Mouse (Mus musculus): Measurements from ENCODE around the gene Snapc3. TPM values are rescaled to one million over a fixed set of nuclear protein-coding genes. Genes with fewer than 3 reads are reported as not detected.

The Snapc3 gene
- polyA plus RNA-seq (2014; fragmentation: Nextera tagmentation; extraction: Ambion mirVana): 40.3 and 43.1 TPM in 2 replicates

GRCm38 (mm10) chr4:83417160-83417819 is at the start of gene Snapc3:
Gene Snapc3, plus strand, starts transcription at chr4:83417724.
- peak within 1 kb of the TSS; percentile 81 for H3K27ac ChIP-seq (replicated peaks; ENCODE audit: low read depth, low read length)
- H3K27me3 ChIP-seq (replicated peaks; ENCODE audit: control insufficient read depth, insufficient read depth, low read length): no peaks in the 10 kb centered on the region
- DNase-seq (ENCODE audit: low spot score) (peak; percentile 98), ATAC-seq (ENCODE audit: low read depth) (peak; percentile 100)
- WGBS: under 1% methylated on average over 28 of the region's 41 CpGs
- peak within 1 kb of the TSS; percentile 87 for H3K9ac ChIP-seq (ENCODE audit: low read depth, low read length)
- H3K4me3 ChIP-seq (ENCODE audit: low read depth, low read length): peak within 1 kb of the TSS; percentile 71
- no peaks in the 10 kb centered on the region for H3K9me3 ChIP-seq (ENCODE audit: control insufficient read depth, low read length)
- 0 out of 2 replicates have a peak, but pooled peaks cover 5% of the 10 kb centered on the region for H3K36me3 ChIP-seq (ENCODE audit: control insufficient read depth, insufficient read depth, low read length)
- H3K4me2 ChIP-seq (ENCODE audit: low read depth, low read length): peak within 1 kb of the TSS; percentile 58
- H3K4me1 ChIP-seq (ENCODE audit: control insufficient read depth, insufficient read depth, low read length): peaks cover 8% of the 10 kb centered on the region; the same call in 1 of the 2 replicates

GRCm38 (mm10) chr4:83373381-83373780 is 44.1 kb upstream of the Snapc3 start:
- DNase-seq (ENCODE audit: low spot score): no peak
- Histone ChIP-seq H3K9ac (ENCODE audit: low read depth, low read length) (no peak overlapping the region), H3K4me3 (ENCODE audit: low read depth, low read length) (no peak overlapping the region), H3K27me3 (replicated peaks; ENCODE audit: control insufficient read depth, insufficient read depth, low read length) (no peaks in the 10 kb centered on the region), H3K9me3 (ENCODE audit: control insufficient read depth, low read length) (no peaks in the 10 kb centered on the region), H3K4me1 (ENCODE audit: control insufficient read depth, insufficient read depth, low read length) (no peaks in the 10 kb centered on the region), H3K27ac (replicated peaks; ENCODE audit: low read depth, low read length) (no peak overlapping the region), H3K4me2 (ENCODE audit: low read depth, low read length) (no peak overlapping the region), H3K36me3 (ENCODE audit: control insufficient read depth, insufficient read depth, low read length) (no peaks in the 10 kb centered on the region)
- WGBS: 56% methylated on average over 4 of the region's 4 CpGs
- no peak for ATAC-seq (ENCODE audit: low read depth)

- Histone ChIP-seq H3K4me3 (ENCODE audit: low read depth, low read length) (no peak overlapping the region), H3K27me3 (replicated peaks; ENCODE audit: control insufficient read depth, insufficient read depth, low read length) (no peaks in the 10 kb centered on the region), H3K4me2 (ENCODE audit: low read depth, low read length) (no peak overlapping the region), H3K27ac (replicated peaks; ENCODE audit: low read depth, low read length) (no peak overlapping the region), H3K9me3 (ENCODE audit: control insufficient read depth, low read length) (no peaks in the 10 kb centered on the region), H3K36me3 (ENCODE audit: control insufficient read depth, insufficient read depth, low read length) (no peaks in the 10 kb centered on the region), H3K4me1 (ENCODE audit: control insufficient read depth, insufficient read depth, low read length) (no peaks in the 10 kb centered on the region), H3K9ac (ENCODE audit: low read depth, low read length) (no peak overlapping the region)
- no peak for ATAC-seq (ENCODE audit: low read depth)
- 89% methylated on average over 6 of the region's 6 CpGs for WGBS
- no peak for DNase-seq (ENCODE audit: low spot score)
These were observed 41.9 kb upstream of the Snapc3 start for GRCm38 (mm10) chr4:83375650-83376049.

- H3K4me3 ChIP-seq (ENCODE audit: low read depth, low read length): no peak overlapping the region
- no peaks in the 10 kb centered on the region for H3K27me3 ChIP-seq (replicated peaks; ENCODE audit: control insufficient read depth, insufficient read depth, low read length)
- WGBS: 70% methylated on average over 7 of the region's 7 CpGs
- DNase-seq (ENCODE audit: low spot score): no peak
- H3K9ac ChIP-seq (ENCODE audit: low read depth, low read length): no peak overlapping the region
- H3K9me3 ChIP-seq (ENCODE audit: control insufficient read depth, low read length): no peaks in the 10 kb centered on the region
- no peaks in the 10 kb centered on the region for H3K36me3 ChIP-seq (ENCODE audit: control insufficient read depth, insufficient read depth, low read length)
- H3K4me1 ChIP-seq (ENCODE audit: control insufficient read depth, insufficient read depth, low read length): no peaks in the 10 kb centered on the region
- ATAC-seq (ENCODE audit: low read depth): no peak
- no peak overlapping the region for H3K4me2 ChIP-seq (ENCODE audit: low read depth, low read length)
- H3K27ac ChIP-seq (replicated peaks; ENCODE audit: low read depth, low read length): no peak overlapping the region
These were observed 41.0 kb upstream of the Snapc3 start for GRCm38 (mm10) chr4:83376461-83377015.

GRCm38 (mm10) chr4:83379036-83379435 is 38.5 kb upstream of the Snapc3 start:
- Histone ChIP-seq H3K9me3 (ENCODE audit: control insufficient read depth, low read length) (no peaks in the 10 kb centered on the region), H3K27me3 (replicated peaks; ENCODE audit: control insufficient read depth, insufficient read depth, low read length) (no peaks in the 10 kb centered on the region), H3K27ac (replicated peaks; ENCODE audit: low read depth, low read length) (no peak overlapping the region), H3K4me2 (ENCODE audit: low read depth, low read length) (no peak overlapping the region), H3K9ac (ENCODE audit: low read depth, low read length) (no peak overlapping the region), H3K4me3 (ENCODE audit: low read depth, low read length) (no peak overlapping the region), H3K36me3 (ENCODE audit: control insufficient read depth, insufficient read depth, low read length) (no peaks in the 10 kb centered on the region), H3K4me1 (ENCODE audit: control insufficient read depth, insufficient read depth, low read length) (no peaks in the 10 kb centered on the region)
- ATAC-seq (ENCODE audit: low read depth): no peak
- DNase-seq (ENCODE audit: low spot score): peak; percentile 36

GRCm38 (mm10) chr4:83379746-83380145 is 37.8 kb upstream of the Snapc3 start:
- no peaks in the 10 kb centered on the region for H3K9me3 ChIP-seq (ENCODE audit: control insufficient read depth, low read length)

GRCm38 (mm10) chr4:83380266-83380665 is 37.3 kb upstream of the Snapc3 start:
- DNase-seq (ENCODE audit: low spot score): no peak
- 70% methylated on average over 4 of the region's 4 CpGs for WGBS
- no peak for ATAC-seq (ENCODE audit: low read depth)
- no peaks in the 10 kb centered on the region for H3K4me1 ChIP-seq (ENCODE audit: control insufficient read depth, insufficient read depth, low read length)
- no peaks in the 10 kb centered on the region for H3K36me3 ChIP-seq (ENCODE audit: control insufficient read depth, insufficient read depth, low read length)
- H3K27me3 ChIP-seq (replicated peaks; ENCODE audit: control insufficient read depth, insufficient read depth, low read length): no peaks in the 10 kb centered on the region
- no peak overlapping the region for H3K27ac ChIP-seq (replicated peaks; ENCODE audit: low read depth, low read length)
- H3K9ac ChIP-seq (ENCODE audit: low read depth, low read length): no peak overlapping the region
- no peak overlapping the region for H3K4me3 ChIP-seq (ENCODE audit: low read depth, low read length)
- no peaks in the 10 kb centered on the region for H3K9me3 ChIP-seq (ENCODE audit: control insufficient read depth, low read length)
- no peak overlapping the region for H3K4me2 ChIP-seq (ENCODE audit: low read depth, low read length)

More at GRCm38 (mm10) chr4:83379746-83380145, 37.8 kb upstream of the Snapc3 start:
- H3K4me3 ChIP-seq (ENCODE audit: low read depth, low read length): no peak overlapping the region
- no peaks in the 10 kb centered on the region for H3K36me3 ChIP-seq (ENCODE audit: control insufficient read depth, insufficient read depth, low read length)
- no peak overlapping the region for H3K27ac ChIP-seq (replicated peaks; ENCODE audit: low read depth, low read length)
- ATAC-seq (ENCODE audit: low read depth) (no peak), DNase-seq (ENCODE audit: low spot score) (no peak)
- no peaks in the 10 kb centered on the region for H3K4me1 ChIP-seq (ENCODE audit: control insufficient read depth, insufficient read depth, low read length)
- no peak overlapping the region for H3K9ac ChIP-seq (ENCODE audit: low read depth, low read length)
- H3K27me3 ChIP-seq (replicated peaks; ENCODE audit: control insufficient read depth, insufficient read depth, low read length): no peaks in the 10 kb centered on the region
- no peak overlapping the region for H3K4me2 ChIP-seq (ENCODE audit: low read depth, low read length)
- WGBS: 89% methylated on average over 6 of the region's 6 CpGs

- DNase-seq (ENCODE audit: low spot score): no peak
These were observed 33.5 kb upstream of the Snapc3 start for GRCm38 (mm10) chr4:83383899-83384490.

More at GRCm38 (mm10) chr4:83383899-83384490, 33.5 kb upstream of the Snapc3 start:
- no peak for ATAC-seq (ENCODE audit: low read depth)
- no peaks in the 10 kb centered on the region for H3K27me3 ChIP-seq (replicated peaks; ENCODE audit: control insufficient read depth, insufficient read depth, low read length)
- 55% methylated on average over 6 of the region's 6 CpGs for WGBS
- no peak overlapping the region for H3K9ac ChIP-seq (ENCODE audit: low read depth, low read length)
- no peak overlapping the region for H3K27ac ChIP-seq (replicated peaks; ENCODE audit: low read depth, low read length)
- no peaks in the 10 kb centered on the region for H3K36me3 ChIP-seq (ENCODE audit: control insufficient read depth, insufficient read depth, low read length)
- H3K4me2 ChIP-seq (ENCODE audit: low read depth, low read length): no peak overlapping the region
- H3K4me3 ChIP-seq (ENCODE audit: low read depth, low read length): no peak overlapping the region
- H3K9me3 ChIP-seq (ENCODE audit: control insufficient read depth, low read length): no peaks in the 10 kb centered on the region
- no peaks in the 10 kb centered on the region for H3K4me1 ChIP-seq (ENCODE audit: control insufficient read depth, insufficient read depth, low read length)

Measured in embryonic facial prominence, embryonic 14.5 days (tissue).